Mouse (Mus musculus) right cerebral cortex, postnatal 4 days (tissue): ENCODE results near the gene Nr0b2.
A peak's percentile ranks its signal among the peaks of the same experiment; 100 is the strongest.
"Not testable (repeated sequence)": the region's sequence is repeated elsewhere in the genome, so short reads cannot be mapped to it uniquely, and the experiment has no call there.

ENCODE experiments used
- DNase-seq: peaks from one replicate; pipeline ENCODE4 v3.0.0-alpha.2; 2022

Nr0b2 gene

DNA sequence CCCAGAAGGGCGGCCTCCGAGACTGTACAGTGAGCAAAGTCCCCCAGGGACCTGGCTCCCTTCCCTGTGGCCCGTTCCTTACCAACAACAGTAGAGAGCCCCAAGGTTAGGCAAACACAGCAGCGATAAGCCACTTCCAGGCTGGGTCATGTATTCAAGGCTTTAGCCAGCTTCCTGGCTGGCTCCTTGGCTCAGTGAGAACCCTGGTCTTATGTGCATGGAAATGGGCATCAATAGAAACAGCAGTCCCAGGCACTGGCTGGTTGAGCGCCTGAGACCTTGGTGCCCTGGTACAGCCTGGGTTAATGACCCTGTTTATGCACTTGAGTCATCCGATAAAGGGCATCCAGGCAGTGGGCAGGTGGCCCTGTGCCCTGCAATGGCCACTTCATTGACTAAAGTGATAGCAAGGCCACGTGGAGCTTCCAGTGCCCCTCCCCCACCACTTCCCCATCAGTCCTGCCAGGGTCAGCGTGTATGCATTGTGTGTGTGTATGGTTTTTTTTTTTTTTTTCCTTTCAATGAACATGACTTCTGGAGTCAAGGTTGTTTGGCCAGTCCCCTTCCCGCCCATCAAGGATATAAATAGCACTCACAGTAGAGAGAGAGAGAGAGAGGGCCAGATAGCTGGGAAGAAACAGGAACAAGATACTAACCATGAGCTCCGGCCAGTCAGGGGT lies at the start of gene Nr0b2:
Nr0b2 (plus strand) TSS at position 609 of the 680 bp plus-strand sequence.
- no peak for DNase-seq

DNA sequence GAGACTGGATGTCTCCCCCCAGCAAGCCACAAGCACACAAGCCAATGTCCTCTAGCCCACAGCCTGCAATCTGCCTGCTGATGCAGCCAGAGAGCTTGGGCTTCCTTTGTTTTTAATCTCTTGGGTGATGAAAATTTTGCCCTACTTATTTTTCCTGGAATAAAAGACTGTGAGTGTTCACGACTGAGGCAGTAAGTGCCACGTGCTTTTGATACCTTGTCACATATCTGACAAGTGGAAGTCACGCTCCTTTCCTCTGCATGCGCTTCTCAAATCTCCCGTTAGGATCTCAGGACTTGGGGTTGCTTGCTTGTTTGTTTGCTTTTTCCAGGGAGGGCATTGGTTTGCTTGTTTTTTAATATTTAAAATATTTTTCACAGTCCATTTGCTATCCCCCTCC lies 48.9 kb upstream of the Nr0b2 start:
- DNase-seq: no peak

DNA sequence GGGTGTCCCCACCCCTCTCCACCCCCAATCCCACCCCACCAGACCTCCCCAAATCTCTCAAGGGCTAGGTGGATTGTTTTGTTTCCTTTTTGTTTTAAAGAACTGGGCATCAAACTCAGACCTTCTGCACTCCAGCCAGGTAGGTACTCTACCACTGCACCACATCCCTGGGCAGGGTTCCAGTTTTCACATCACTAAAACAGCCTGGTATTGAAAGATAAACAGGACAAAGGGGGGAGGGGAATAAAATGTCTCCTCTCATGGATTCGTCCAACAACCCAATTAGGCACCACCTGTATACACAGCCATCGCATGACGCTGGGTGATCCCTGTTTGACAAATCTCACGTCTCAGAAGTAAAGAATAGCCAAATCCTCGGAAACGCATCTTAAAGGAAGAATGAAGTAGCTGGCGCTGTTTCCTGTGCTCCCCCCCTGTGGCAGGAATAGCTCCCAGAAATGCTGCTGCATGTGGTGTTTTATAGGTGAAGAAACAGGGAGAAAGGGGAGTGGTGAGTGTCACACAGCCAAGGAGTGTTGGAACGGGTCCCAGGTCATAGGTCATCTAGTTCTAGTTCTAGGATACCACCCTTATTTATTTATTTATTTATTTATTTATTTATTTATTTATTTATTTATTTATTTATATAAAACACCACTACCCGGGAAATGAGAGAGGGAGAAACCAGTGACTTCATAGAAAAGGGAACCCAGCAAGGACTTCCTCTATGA lies 48.3 kb upstream of the Nr0b2 start:
- DNase-seq: no peak

DNA sequence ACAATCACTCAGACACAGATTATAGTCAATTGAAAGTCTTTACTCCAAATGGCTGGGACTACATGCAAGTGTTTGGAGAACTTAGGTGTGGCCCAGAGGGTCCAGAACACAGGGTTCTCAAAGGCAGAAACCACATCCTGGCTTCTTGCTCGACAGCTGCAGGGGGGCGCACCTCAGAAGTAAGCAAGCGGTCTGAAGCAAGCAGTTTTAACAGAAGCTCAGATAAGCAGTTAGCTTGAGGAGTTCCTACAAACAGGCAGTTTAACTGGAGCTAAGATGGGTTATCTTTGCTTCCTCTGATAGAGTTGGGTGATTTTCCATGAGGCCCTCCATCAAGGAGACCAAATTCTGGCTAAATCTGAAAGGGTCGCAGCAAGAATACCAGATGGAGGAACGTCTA lies 46.6 kb upstream of the Nr0b2 start:
- DNase-seq: no peak

DNA sequence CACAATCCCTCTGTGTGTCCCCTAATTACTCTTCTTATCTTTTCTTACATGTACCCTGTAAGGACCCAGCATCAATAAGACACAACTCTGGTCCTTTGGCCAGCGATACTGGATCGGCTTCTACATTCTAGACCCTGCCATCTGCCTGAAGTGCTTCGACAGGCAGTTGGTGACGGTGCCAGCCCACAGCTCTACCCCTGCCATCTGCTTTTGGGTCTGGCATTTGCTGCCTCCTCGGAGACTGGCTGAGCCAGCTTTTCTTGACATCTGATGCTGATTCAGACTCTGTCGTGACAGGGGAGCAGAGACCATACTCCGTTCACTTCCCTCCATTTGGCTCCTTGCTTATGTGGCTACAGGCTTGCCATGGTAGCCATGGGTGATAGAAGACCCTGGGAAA lies 44.2 kb upstream of the Nr0b2 start:
- DNase-seq: peak; percentile 55

DNA sequence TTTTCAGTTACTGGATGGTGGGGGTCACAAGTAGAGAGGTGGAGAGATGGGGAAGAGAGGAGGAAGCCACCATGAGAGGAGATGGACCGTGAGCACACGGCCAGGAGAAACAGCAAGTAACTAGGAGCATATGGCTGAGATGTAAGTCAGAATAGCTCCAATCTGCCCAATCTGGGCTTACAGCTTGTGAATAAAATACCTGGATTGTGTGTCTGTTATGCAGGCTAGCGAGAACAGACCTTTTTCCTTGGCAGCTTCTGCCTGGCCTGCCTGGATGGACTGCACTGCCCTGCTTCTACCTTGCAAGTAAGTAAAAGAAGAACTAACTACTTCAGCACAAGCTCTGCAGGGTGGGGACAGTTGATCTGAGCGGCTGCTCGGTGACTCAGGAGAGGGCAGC lies 42.1 kb upstream of the Nr0b2 start:
- no peak for DNase-seq

DNA sequence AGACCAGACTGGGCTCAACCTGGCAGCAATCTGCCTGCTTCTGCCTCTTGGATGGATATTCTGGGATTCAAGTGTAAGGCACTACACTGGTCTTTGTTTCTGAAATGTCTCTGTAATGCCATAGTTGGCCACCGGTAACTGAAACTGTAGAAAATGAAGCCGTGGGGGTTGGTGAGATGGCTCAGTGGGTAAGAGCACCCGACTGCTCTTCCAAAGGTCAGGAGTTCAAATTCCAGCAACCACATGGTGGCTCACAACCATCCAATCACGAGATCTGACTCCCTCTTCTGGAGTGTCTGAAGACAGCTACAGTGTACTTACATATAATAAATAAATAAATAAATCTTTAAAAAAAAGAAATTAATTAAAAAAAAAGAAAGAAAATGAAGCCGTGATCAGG lies 40.7 kb upstream of the Nr0b2 start:
- DNase-seq: not testable (repeated sequence)

DNA sequence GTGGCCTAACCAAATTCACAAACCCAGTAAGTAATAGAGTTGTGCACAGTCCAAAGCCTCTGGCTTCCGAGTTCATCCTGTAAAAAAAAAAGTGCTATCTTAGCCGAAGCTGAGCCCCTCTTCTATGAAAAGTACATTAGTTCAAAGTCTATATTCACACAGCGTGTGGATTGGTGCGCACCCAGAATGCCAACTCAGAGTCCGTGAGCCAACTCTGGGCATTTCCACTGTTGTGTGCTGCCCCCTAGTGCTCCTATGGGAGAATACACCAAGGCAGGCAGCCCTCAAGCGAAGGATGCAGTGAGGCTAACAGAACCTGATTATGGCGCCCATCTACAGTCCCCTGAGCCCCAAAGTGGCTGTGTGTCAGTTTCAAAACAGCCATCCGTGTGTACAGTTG lies 40.2 kb upstream of the Nr0b2 start:
- peak; percentile 73 for DNase-seq

DNA sequence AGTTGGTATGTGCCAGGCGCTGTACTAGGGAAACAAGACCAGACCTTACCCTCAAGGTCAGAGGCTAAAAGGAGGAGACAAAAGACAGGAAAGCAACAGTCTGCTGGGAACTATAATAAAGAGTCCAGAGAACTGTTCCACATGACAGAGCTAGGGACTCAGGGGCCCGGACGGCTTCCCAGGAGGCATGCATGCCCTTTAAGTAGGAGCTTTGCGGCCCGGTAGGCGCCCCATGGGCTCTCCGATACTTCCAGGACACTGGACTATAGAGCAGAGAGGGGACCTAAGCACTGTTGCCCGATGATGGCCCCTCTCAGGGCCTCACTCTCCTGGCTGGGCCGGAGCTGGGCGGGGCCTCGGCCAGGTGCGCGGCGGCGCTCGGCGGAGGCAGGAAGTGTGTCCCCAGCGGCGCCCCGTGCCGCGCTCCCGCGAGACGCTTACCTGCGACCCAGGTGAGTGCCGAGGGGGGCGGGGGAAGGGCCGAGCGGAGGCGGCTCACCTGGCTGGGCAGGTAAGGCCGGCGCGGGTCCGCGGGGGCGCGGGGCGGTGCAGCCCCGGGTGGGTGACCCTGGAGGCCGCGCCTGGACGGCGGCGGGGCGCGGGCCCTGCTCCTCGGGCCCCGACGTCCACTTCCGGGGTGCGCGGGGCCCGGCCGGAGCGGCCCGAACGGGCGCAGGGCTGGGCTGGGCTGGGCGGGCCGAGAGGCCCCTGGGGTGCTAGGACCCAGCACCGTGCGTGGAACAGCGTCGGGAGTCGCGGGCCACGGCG lies 34.4 kb upstream of the Nr0b2 start, which contains the start of gene Kdf1:
Kdf1 (plus strand) TSS at position 363 of the 768 bp plus-strand sequence.
- DNase-seq: no peak

DNA sequence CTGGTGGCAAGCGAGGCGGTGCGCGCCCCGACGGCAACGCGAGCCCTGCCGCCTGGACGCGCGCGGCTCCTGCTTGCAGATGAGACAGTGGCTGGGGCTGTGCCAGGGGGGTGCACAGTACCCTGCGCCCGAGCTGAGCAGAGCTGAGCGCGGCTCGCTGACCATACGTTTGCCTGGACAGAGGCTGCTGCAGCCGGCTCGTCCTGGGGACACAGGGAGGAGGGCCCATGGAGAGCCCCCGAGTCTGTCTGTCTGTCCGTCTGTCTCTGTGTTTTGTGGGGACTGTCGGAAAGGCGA lies 33.9 kb upstream of the Nr0b2 start:
- DNase-seq: no peak

DNA sequence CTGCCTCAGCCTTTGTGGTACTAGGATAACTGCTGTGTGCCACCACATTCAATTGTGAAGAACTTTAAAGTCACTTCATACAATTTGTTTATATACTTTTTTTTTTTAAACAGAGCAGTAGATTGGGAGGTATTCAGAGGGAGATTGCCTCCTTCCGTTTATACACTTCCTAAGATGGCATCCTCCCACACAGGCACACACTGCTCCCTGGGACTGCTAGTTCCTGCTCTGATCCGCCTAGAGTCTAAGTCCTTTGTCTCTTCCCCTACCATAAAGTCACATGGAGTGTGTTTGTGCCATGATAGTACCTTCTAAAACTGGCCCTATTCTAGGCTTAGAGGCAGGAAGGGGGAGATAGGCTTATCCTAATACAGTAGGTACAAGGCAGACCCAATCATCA lies 31.7 kb upstream of the Nr0b2 start:
- no peak for DNase-seq

DNA sequence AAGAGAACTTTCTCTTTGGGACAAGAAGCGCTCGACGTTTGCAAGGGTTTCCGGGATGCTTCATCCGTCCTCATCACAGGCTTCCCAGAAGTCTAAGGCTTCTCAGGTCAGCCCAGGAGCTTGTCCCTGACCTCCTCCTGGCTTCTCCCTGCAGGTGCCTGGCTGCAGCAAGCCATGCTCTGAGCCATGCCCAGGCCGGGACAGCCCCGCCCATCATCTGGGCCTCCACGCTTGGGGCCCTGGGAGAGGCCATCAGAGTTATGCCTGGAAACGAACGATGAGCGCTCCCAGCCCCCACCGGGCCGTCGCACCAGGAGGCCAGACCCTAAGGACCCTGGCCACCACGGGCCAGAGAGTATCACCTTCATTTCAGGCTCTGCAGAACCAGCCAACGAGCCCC lies 25.4 kb upstream of the Nr0b2 start:
- DNase-seq: no peak

DNA sequence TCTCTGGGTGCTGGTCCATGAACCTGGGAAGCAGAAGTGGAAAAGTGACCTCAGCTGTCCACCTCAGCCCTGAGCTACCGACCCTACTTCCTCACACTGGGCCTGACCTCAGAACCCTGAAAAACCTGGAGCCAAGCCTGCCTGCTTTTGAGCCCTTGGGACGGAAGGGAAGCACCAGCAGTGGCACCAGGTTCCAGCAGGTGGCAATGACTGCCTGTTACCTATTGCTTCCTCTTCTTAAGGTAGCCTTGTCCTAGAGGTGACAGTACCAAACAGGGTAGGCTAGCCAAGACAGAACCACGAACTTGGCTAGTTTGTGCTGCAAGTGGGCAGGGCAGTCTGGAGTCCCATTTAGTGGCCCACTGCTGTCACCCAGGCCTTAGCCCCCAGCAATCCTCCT lies 20.4 kb upstream of the Nr0b2 start:
- no peak for DNase-seq

DNA sequence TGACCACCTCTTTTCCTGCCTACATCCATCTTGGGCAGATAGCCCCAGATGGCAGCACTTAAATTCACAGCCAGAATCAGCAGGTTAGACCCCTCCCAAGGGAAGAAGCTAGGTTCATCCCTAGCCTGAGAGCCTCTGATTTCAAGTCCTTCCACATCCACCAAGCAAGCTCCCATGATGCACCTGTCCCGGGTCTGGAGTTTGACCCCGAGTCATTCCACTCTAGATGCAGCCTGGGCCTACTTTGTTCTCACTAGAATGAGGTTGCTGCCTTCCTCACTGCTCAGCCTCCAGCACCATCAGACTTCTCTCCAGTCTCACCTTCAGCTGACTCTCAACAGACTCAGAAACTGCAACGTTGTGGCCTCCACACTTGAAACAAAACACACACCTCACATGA lies 17.1 kb upstream of the Nr0b2 start:
- DNase-seq: no peak

DNA sequence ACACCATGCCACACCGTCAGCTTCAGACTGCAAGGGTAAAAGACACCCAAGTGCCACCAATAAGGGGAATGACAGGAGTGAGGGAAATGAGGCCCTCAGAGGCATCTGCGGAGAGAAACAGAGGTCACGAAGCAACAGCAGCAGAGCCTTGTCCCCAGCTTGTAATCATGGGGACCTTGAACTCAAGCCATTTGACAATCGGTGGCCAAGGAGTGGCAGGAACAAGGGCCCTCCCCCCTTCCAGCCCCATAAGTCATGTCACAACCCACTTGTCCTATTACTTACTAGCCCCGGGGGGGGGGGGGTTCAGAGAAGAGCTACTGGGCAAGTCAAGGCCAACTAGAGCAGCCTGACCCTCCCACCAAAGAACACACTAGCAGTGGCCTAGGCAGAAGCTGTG lies 16.5 kb upstream of the Nr0b2 start:
- no peak for DNase-seq

DNA sequence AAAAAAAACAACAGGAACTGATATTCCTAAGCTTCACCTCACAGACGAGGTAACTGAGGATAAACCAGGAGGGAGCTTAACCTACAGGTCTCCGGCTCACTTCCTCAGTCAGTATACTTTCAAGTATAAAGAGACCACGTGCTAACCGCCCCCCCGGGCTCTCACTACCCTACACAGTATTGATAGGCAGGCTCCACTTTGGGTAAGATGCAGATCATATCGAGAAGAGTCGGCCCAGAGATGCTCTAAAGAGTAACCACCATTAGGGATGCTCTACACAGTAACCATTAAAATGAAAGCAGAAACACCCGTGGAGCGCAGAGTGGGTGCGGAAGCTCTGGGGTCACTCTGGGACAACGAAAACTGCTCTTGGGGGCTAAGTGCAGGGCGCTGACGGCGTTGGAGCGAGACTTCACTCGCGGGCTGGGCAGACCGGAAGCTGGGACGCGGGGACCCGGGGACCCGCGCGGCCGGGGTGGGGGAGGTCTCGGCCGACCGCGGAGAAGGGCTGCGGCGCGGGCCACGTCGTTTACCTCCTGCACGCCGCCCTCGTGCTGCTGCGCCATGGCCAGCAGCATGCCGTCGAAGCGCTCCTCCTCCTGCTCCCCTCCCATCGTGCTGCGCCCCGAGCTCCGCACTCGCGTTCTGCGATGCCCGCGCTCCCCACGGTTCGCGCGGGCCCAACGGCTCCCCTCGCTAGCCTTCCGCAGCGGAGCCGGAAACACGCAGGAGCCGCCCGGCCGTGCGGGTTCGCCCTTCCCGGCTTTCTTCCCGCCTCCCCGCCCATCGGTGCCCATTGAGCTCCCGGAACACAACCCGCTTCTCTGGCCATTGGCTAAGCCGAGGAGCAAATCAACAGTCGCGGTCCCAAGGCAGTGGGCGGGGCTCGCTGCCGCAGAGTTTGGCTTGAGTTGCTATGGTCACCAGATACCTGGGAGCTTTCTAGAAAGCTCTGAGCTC lies 7.6 kb upstream of the Nr0b2 start, which contains the start of gene Nudc:
Nudc (minus strand) TSS at position 725 of the 960 bp plus-strand sequence.
- peak; percentile 89 for DNase-seq

DNA sequence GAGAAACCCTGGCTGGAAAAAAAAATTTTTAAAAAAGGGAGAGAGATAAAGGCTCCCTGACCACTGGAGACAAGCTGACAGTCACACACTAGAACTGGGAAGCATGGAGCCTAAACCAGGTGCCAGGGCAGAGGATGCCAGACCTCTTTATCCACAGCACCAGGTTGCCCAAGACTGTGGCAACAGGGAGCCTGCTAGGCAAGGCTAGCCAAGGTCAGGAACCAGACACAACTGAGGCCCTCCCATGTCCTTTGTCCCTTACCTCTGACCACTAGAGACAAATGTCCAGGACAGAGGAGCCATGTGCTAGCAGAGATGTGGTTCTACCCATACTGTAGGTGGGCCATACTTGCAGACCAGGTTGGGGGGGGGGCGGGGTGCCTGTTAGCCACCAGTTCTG lies 1.1 kb upstream of the Nr0b2 start:
- DNase-seq: no peak

DNA sequence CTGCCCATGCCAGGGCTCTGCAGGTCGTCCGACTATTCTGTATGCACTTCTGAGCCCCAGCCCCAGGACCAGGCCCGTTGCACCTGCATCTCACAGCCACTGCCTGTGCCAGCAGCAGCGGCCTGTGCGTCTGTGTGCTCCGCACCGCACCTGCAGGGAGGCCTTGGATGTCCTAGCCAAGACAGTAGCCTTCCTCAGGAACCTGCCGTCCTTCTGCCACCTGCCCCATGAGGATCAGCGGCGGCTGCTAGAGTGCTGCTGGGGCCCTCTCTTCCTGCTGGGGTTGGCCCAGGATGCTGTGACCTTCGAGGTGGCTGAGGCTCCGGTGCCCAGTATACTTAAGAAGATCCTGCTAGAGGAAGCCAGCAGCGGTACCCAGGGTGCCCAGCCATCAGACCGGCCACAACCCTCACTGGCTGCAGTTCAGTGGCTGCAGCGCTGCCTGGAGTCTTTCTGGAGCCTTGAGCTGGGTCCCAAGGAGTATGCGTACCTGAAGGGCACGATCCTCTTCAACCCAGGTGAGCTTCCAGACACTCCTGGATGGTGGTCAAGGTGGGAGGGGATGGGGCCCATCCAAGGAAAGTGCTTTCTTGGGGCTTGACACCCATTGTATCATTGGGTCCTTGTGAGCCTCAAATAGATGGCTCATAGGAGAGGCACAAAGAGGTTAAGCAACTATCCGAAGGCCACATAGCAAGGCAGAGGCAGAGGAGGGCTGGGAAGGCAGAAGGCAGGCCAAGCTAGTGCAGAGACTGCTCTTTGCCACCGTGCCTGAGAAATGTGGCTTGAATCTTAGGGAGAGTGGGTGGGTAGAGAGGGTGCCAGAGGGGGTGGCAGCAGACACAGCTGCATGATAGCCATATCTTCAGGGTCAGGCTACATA lies 513 bp downstream of the Nr0b2 start:
- DNase-seq: no peak

DNA sequence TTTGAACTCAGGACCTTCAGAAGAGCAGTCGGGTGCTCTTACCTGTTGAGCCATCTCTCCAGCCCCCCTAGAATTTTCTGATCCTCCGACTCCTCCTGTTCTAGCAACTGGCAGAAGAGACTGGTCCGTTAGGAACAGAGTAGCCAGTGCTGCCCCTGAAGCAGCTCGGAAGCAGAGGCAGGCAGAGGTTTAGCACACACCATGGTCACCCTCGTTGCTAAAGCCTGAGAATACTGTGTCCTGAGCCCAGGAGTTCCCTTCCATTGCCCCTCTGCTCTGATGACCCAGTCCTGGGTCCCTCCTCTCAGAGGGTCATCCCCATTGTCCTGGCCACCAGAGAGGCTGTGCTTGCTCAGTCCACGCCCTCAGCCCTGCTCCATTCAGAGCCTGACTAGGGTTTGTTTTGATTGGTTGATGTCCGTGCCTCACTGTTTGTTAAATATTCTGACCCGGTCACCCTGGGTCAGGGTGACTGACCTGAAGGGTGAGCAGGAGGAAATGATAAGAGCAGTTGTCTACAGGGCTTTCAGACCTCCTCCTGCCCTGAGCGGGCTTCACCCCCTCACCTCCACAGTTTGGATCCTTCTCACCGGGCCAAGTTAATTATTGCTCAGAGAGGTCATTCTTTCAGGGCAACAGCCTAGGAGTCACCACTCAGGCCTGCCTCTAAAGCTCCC lies 4.0 kb downstream of the Nr0b2 start:
- no peak for DNase-seq

DNA sequence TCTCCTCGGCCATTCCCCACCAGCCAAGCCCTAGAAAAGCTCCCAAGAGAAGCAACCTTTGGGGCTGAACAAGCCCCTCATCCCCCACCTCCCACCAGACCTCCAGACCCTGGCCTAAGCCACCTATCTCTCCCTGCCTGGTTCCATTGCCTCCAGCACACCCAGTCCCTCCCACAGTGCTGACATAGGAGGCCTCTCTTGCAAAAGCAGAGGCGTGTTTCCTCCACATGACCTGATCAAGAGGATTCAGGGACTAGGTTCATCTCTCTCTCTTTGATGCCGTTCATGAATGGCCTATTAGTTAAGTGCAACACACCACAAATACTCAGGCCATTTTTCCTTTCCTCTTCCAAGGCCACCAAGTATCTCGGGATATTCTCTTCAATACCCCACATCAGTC lies 6.7 kb downstream of the Nr0b2 start:
- no peak for DNase-seq

DNA sequence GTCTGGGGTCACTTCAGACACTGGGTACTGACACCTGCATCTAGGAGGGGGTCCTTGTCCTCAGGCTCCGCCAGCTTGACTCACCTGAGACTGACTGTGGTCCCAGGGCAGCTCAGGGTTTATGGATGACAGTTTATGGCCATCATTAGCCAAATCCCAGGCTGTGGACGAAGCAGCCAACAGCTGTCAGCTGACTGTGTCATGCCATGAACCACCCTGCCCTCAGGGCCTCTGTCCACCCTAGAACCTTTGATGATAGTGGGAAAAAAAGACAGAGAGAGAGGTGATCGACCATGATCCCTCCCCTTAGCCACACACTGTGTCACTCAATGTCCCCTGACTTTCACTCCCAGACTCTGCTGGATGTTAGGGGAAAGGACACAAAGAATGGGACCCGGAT lies 8.4 kb downstream of the Nr0b2 start:
- DNase-seq: no peak
